Mouse (Mus musculus) olfactory bulb, adult 2 months (tissue): ENCODE measurements around the gene 3100002H09Rik.

ENCODE experiments used
- CTCF ChIP-seq: fragments of 200-500 bp; IDR thresholded peaks from 2 replicates; pipeline ENCODE4 v1.5.1; 2012; ENCODE audit warnings: low read depth, mild to moderate bottlenecking, low read length, moderate library complexity; ENCODE audit not compliant: insufficient read depth
- POLR2A ChIP-seq: fragments of 200-500 bp; IDR thresholded peaks from 2 replicates; pipeline ENCODE4 v1.6.1; 2012; ENCODE audit warnings: mild to moderate bottlenecking, low read depth, low read length, moderate library complexity; ENCODE audit not compliant: insufficient read depth

- TF ChIP-seq POLR2A (no peak), CTCF (no peak)
Measured at GRCm38 (mm10) chr4:124622566-124622965, 12.0 kb upstream of the 3100002H09Rik start.
